Mouse (Mus musculus) adrenal gland, postnatal 36 days (tissue): ENCODE measurements around the gene Slc27a4. TPM values are rescaled to one million over a fixed set of nuclear protein-coding genes. Genes with fewer than 3 reads are reported as not detected.

Experiments
- DNase-seq, 2 experiments: peaks; one replicate each; pipeline ENCODE4 v3.0.0; 2021; ENCODE audit warnings: mixed read lengths in 1 of 2
- total RNA-seq, 2 experiments: library from RNA; stranded (reverse); gene quantifications; 2 replicates each; pipeline ENCODE4 v1.2.3; 2021

The Slc27a4 gene
- total RNA-seq, 2 experiments from 2014 or later, result 30.4 to 39.2 TPM

DNA sequence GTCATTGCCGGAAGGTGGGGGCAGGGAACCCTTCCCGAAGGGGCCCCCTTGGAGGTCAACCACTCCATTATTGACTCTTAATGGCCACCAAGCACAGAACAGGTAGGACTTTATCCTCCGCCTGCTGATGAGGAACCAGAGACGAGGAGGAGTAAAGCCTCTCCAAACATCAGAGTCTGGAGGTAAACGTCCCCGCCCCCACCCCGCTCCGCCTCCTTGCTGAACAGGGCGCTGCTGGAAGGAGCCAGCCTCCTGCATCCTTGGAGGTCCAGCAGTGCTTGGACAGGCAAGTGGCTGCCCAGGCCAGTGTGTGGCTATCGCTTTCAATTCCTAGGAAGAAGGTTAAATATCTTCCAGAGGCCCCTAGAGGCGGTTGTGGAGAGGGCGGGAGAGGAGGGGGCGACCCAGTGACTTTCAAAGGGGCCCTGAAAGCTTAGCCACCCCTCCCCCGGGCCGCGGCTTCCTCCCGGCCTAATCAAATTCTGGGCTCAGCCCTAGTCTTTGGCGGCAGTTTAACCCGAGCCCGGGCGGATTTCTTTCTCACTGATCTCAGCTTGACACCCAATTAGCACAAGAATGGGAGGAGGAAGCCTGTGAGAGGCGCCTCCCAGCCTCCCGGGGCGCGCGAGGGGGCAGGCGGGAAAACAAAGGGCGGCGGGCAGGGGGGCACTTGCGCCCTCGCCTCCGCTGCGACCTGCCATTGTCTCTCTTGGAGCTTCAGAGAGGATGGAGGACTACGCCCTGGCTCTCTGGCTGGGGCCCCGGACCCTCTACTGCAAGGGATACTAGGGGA, 17.8 kb downstream of the Slc27a4 start, which contains the start of gene Urm1:
Gene Urm1 (plus strand): TSS at position 51 of the 793 bp plus-strand sequence.
- DNase-seq, result peak; percentile 61 to 76

DNA sequence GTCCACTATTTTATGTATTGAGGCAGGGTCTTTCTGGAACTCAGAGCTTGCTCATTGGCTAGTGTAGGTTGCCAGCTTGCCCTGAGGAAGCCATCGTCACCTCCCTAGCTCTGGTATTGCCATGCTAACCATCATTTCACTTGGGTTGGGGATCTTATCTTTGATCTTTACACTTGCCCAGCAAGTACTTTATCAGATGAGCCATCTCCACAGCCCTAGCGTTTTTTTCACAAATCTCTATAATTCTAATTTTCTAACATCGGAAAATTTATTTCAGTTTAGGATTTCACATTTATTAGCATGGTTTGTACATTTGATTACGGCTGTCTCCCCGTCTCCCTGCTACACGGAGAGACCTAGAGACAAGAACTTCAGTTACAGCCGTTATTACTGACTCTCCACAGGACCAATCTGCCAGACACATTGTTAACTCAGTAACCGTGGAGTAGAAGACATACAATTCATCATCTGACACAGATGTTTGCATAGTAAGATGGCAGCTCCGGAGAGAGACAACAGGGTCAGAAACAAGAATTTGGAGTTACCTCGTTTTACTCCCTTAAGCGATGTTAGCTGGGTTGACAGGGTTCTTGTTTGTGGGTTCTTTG, 24.0 kb downstream of the Slc27a4 start:
- no peak for DNase-seq

DNA sequence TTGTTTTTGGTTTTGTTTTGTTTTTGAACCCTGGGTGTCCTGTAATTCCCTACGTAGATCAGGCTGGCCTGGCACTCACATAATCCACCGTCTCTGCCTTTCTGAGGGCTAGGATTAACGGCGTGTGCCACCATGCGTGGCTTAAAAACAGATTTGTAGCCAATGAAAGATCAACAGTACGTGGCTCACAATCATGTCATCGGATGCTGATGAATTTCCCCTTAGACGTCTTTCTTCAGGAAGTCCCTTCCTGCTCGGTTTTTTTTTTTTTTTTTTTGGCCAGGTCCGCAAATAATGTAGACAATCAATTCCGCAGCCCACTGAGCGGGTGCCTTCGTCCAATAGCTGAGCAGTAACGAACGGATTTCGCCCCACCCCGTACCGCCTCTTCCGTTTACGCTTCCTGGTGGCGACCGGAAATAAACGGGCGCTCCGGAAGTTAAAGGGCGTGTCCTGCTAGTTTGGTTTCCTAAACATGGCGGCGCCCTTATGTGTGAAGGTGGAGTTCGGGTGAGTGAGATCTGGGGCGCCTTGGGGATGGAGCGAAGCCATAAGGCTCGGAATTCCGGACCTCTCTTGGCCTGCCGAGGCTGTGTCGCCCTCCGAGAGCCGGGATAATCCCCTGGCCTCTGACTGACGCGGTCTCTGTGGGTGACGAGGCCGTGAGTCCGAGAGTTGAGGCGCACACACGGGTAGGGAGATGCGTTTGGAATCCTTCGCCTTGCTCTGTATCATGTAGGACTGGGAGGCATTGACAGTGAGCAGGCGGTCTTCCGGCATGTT, 24.7 kb downstream of the Slc27a4 start:
- peak; percentile 96 for DNase-seq

DNA sequence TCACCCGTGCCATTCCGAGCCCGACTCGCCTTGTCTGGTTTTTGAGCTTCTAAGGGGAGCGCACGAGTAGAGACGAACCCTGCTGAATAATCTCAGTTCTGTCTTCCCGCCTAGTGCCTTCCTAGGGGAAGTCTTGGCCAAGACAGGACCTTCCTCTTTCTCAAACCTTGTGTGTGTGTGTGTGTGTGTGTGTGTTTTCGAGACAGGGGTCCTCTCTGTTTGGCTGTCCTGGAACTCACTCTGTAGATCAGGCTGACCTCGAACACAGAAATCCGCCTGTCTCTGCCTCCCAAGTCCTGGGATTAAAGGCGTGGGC, 25.2 kb downstream of the Slc27a4 start:
- DNase-seq, result no peak

DNA sequence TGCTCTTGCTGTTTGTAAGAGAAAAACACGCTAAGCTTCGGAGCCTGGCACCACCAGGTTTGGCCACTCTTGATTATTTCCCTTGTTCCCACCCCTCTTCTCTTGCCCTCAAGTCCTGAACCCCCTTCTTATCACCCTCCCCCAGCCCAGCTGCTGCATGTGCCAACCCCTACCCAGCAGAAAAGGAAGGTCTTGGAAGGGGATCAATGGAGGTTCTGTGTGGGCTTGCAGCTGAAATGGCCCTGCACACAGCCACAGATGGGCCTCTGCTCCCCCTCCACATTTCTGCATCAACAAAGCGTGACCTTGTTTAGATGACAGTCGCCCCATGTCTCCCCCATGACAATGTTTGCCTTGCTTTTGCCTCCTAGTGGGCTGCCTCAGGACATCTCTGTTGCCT, 28.7 kb downstream of the Slc27a4 start:
- DNase-seq, result no peak

DNA sequence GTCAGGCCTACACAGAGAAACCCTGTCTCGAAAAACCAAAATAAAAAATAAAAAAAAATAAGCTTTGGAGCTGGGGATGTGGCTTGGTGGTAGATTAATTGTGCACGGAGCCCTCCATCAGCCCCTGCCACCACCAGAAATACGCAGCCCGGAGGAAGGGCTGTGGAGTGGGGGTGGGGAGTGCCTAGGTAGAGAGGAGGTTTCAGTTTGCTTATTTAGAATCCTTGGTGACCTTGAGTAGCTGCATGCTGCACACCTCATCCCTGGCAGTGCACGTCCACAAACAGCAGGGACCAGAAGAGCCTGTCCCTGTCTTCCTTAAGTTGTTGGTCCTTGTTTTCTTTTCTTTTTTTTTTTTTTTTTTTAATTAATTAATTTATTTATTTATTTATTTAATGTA, 31.4 kb downstream of the Slc27a4 start:
- DNase-seq, result no peak

DNA sequence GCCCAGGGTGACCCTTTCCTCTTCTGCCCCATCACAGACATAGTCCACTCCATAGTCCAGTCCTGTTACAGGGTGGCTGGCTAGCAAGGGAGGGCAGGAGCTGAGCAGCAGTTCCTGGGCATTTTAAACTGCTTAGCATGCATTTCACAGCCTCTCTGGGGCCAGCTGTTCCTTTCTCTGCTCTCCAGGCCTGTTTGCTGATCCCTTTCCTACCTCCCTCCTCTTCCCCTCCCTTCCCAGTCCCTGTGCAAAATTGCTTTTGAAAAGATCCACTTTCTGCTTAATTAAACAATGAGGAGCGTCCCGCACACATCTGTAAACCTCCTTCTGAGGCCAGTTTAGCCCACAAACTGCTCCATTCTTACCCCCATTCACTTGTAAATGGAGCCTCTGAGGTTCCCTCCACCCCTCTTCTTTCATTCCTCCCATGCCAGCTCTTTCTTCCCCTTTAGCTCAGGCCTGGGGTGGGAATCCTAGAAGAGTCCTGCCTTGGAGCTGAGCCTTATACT, 33.0 kb downstream of the Slc27a4 start:
- no peak for DNase-seq

DNA sequence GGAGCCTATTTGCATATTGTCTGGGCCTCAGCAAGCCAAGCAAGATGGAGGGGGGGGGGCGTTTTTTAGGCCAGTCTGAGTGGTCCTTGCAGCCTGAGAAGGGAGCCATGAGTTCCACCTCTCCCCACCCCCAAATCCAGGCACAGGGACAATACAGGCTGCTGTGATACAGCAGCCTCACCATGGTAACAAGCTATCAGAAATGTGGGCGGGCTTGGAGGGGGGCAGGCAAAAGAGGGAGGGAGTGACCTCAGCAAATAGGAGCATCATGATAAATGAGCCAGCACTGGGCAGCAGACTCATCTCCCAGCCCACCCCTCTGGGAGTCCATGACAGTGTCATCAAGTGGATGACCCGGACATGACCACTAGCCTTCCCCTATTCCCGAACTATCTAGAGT, 37.0 kb downstream of the Slc27a4 start:
- DNase-seq, result no peak

DNA sequence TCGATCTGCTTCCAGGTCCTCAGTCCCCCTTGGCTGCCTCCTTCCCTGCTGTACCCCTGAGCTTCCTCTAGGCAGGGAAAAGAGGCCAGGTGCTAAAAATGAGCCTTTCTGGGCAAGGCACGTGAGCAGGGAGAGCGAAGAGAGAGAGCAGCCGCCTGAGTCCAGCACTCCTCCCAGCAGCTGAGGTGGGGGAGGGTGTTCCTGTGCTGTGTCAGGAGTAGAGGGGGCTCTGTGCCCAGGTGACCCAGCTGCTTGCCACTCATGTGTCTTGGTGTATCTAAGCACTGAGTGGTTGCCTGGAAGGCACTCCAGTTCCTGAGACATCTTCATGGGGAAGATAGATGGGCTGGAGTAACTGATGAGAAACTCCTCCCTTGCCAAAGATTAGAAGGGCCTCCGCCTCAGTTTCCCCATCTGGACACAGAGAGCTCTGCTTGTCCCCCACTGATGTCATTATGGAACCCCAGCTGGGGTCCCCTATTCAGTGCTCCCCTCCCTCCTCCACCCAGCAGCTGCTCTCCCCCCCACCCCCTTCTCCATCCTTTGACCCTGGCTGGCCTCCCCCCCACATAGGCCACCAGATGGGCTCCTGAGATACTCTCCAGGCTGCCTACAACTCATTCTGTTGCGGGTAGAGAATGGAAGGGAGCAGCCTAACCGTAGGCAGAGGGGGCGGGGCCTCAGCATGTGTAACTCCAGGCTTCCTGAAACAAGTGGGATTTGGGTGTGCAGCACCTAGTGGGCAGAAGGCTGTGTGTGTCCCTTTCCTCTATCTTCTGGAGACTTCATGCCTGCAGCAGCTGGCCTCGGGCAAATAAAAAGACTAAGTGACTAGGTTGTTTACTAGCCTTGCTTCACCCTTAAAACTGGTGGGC, 41.0 kb downstream of the Slc27a4 start:
- DNase-seq, result no peak

DNA sequence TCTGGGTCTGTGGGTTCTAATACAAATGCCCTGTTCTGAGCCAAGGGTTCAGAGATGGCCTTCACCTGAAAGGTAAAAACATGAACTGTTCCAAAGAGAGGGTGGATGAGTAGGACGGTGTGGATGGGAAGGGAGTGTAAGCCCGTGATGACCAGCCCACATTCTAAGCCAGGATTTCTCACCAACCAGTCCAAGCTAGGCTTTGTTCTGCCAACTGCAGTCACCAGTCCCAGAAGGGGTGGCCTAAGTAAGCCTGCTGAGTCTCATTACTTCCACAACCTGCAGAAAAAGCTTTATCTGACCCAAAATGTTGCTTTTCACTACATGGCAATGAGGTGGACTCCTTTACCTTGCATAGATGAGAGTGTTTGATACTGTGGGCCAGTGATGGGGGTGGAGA, 41.7 kb downstream of the Slc27a4 start:
- no peak for DNase-seq

DNA sequence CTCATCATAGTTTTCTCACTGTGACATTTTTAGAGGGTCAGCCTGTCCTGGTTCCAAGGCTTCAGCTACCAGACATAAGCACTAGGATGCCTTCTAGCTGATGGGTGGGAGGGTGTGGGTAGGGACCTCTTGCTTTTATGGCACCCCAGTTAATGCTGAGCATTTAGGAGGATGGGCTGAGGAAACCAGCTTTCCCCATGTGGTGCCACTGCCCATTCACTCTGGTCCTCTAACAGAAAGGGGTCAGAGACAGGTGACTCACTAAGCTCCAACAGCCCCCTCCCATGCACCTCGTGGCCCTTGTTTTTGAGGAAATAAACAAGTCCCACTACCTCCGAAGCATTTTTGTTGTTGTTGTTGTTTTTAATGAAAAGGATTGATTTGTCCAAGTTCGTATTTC, 42.2 kb downstream of the Slc27a4 start:
- no peak for DNase-seq

DNA sequence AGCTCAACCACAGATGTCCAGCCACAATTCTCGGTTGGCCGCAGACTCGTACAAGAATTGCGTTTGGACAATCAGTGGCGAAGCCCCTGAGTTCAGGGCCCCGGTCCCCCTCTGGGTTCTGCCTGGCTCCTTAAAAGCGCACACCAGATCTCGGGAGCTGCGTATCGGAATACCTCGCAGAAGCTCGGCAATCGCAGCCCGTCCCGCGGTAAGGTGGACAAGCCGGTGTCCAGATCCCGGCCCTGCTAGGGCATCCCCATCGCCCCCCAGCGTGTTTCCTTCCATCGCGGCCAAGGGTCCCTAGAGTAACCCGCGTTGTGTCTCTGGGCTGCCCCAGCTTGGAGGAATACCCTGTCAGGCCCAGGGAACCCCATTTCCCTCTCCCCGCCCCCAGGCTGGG, 43.2 kb downstream of the Slc27a4 start:
- no peak for DNase-seq

DNA sequence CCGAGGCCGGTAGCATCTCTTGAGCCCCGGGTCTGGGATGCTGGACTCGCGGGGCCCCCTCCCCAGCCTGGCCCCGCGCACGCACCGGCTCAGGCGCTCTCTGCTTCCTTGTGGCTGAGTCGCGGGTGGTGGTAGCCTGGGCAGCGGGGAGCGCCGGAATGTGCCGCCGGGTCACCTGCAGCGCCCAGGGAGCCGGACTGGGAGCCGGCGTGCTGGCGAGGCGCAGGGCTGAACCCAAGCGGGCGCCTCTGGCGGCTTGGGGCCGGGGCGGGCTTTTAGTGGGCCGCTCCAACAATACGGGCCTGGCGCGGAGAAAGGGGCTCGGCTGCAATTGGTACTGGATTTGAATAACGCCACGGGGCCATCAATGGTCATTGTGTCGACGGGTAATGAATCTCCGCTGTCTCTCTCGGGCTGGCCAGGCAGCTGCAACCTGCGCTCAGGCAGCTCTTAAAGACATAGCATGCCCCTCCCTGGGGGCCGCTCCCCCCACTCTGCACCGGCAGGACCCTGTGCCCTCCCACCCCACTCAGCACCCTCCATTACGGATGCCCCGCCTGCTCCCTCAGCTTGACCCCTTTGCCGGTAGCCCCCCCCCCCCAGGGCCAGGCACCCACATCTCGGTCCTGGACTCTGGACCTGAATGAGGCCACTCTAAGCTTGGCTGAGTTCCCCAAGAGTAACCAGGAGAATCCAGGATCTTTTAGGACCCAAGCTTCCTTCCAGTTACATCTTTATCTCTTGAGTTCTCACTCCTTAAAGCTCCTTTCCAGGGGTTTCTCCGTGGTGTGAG, 43.8 kb downstream of the Slc27a4 start:
- DNase-seq, result no peak

DNA sequence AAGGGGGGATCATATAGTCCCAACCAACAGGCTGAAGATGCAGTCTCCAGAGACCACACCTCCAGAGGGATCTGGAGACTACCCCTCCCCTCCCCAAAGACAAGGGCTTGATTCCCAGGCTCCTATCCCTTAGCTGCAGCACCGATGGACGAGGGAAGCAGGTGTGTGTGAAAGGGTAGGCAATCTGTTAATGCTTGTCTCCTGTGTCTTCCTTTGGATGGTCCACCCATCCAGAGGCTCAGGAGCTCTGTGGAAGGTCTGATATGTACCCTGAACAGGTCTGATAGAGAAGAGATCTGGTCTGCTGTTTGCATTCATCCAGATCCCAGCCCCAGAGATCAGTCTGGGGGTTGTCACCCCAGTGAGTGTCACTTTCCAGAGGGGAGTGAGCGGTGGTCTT, 44.5 kb downstream of the Slc27a4 start:
- no peak for DNase-seq

DNA sequence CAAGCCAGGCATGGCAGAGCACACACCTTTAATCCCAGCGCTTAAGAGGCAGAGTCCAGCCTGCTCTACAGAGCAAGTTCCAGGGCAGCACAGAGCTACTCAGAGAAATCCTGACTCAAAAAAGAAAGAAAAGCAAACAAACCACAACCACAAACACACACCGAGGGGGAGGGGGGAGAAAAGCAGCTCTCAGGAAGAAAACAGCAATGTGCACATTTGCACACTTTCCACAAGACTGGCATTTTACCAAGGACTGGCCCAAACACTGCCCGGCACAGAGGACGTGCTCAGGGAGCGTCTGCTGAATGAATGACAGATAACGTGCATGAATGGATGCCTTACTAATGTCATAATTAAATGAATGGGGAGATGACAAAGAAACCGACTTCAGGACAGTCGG, 46.6 kb downstream of the Slc27a4 start:
- DNase-seq, result no peak

DNA sequence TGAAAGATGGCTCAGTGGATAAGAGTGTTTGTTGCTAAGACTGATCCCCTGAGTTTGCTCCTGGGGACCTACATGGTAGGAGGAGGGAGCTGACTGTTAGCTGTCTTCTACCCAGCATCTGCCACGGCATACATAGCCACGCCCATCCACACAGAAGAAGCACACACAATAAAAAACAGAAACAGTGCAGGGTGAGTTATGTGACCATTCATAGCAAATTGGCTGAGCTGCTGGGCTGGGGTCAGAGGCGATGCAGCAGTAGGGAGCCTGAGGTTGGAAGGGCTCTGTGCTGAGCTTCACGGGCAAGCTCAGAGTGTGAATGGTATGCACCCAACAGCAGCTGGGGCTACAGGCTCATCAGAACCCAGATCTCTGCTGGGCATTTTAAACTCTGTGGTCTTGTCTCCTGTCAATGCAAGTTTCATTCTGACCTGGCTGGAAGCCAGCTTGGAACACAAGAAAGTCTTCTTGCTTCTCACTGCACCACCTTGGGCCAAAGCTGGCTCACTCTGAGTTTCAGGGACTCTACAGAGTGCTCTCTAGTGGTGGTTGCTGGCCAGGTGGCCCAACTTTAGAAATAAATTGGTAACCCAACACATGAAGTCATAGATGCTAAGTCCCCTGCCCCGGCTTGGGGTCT, 47.5 kb downstream of the Slc27a4 start:
- DNase-seq, result no peak

DNA sequence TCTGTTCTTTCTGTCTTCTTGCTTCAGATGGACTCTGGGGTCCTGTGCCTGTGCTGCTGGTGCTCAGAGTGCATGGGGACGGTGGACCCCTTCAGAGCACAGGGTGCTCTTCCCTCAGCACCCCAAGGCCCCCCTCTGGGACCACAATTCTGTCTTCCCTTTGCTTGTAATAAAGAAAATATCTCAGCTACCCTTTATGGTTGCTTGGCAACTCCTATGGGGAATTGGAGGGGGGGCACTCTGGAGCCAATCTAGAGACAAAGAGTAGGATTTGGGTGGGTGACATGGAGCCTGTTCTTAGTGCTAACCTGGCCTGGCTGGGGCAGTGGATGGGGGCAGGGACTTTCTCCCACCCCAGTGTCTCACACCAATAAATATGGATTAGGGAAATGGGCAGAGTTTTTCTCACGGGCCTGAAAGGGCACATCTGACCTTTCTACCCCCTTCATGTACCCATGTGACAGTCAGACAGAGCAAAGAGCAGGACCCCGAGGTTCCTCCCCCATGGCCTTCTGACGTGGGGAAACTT, 50.6 kb downstream of the Slc27a4 start:
- DNase-seq, result no peak

DNA sequence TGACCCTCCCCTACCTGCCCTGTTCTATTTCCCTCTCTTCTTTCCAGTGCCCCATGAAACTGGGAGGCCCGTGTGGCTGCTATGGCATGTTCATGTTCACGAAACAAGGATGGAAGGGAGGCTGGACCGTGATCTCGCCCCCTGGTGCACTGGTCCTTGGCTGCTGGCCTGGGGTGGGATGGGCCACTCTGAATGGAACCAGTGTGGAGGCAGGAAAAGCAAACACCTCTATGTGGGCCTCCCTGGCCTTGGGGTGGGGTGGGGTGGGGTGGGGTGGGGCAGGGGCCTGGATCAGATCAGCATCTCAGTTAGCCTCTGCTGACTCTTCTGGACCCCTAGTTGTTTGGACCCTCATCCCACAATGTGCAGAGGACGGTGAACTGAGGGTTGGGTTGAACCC, 51.3 kb downstream of the Slc27a4 start:
- no peak for DNase-seq

DNA sequence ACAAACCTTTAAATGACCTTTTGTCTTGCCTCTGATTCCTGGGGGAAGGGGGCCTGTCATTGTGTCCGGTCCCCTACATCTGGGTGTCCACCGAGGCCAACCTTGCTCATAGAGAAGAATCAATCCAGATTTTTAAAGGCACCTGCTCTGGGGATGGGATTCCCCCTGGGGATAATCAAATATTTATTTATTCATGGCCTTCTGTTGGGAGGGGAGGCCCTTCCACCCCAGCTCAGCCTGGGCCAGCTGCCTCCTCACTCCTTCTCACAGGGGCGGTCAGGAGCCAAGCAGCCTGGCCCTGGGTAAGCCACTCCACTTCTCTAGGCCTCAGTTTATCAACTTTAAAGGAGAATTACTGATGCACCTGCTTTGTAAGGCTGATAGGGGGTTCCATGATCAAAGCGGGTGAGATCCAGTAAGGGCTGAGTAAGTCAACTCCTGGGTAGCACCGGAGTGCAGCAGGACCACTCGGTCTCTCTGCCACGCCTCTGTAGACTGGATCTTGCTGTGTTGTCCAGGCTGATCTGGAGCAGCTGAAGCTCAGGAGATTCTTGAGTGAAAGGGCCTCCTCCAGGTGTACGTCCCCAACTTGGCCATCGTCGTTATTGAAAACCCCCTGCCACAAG, 53.3 kb downstream of the Slc27a4 start:
- DNase-seq, result no peak
